Mouse (Mus musculus) 3T3-L1 (cell line): Measurements from ENCODE around the gene Muc20.

Source experiments
- DNase-seq: peaks from one replicate; pipeline ENCODE4 v3.0.0-alpha.2; 2015; ENCODE audit warnings: low read depth, low spot score

Muc20 gene

GRCm38 (mm10) chr16:32796676-32797425 is 384 bp downstream of the Muc20 start:
- DNase-seq = no peak

- DNase-seq = no peak
These were observed 2.1 kb downstream of the Muc20 start for GRCm38 (mm10) chr16:32795177-32795576.

GRCm38 (mm10) chr16:32790056-32790455 is 7.2 kb downstream of the Muc20 start:
- no peak for DNase-seq

GRCm38 (mm10) chr16:32784840-32785239 is 12.4 kb downstream of the Muc20 start:
- no peak for DNase-seq

GRCm38 (mm10) chr16:32783324-32784062 is 13.7 kb downstream of the Muc20 start:
- no peak for DNase-seq

- peak; percentile 31 for DNase-seq
These were observed 18.3 kb downstream of the Muc20 start for GRCm38 (mm10) chr16:32778956-32779355.

GRCm38 (mm10) chr16:32776676-32777075 is 20.6 kb downstream of the Muc20 start:
- no peak for DNase-seq

- DNase-seq = no peak
These were observed 30.3 kb downstream of the Muc20 start for GRCm38 (mm10) chr16:32766904-32767303.

GRCm38 (mm10) chr16:32764961-32765360 is 32.3 kb downstream of the Muc20 start:
- no peak for DNase-seq

- DNase-seq = no peak
These were observed 32.7 kb downstream of the Muc20 start for GRCm38 (mm10) chr16:32764550-32764949.

GRCm38 (mm10) chr16:32750242-32751127 is 46.8 kb downstream of the Muc20 start:
- DNase-seq = no peak

GRCm38 (mm10) chr16:32745852-32746251 is 51.4 kb downstream of the Muc20 start:
- DNase-seq = peak; percentile 41

- no peak for DNase-seq
These were observed 54.5 kb downstream of the Muc20 start for GRCm38 (mm10) chr16:32742712-32743111.

GRCm38 (mm10) chr16:32741366-32741765 is 55.9 kb downstream of the Muc20 start:
- no peak for DNase-seq

- no peak for DNase-seq
These were observed 57.1 kb downstream of the Muc20 start for GRCm38 (mm10) chr16:32740003-32740663.

- DNase-seq = no peak
These were observed 61.2 kb downstream of the Muc20 start for GRCm38 (mm10) chr16:32736022-32736421.

- no peak for DNase-seq
These were observed 61.6 kb downstream of the Muc20 start, which contains the start of gene Muc4 for GRCm38 (mm10) chr16:32735586-32735985. TSS of gene Muc4 (plus strand) at chr16:32735886.

GRCm38 (mm10) chr16:32733213-32733612 is 64.0 kb downstream of the Muc20 start:
- DNase-seq = no peak

- no peak for DNase-seq
These were observed 68.5 kb downstream of the Muc20 start for GRCm38 (mm10) chr16:32728730-32729129.

GRCm38 (mm10) chr16:32728240-32728639 is 69.0 kb downstream of the Muc20 start:
- peak; percentile 88 for DNase-seq
